Mouse (Mus musculus) liver, embryonic 12.5 days (tissue): Measurements from ENCODE around the gene Olfr1008. TPM values are rescaled to one million over a fixed set of nuclear protein-coding genes. Genes with fewer than 3 reads are reported as not detected.
"Not testable (repeated sequence)": the region's sequence is repeated elsewhere in the genome, so short reads cannot be mapped to it uniquely, and the experiment has no call there.

Experiments
- ATAC-seq: fragments of 200-750 bp; cut with Nextera tagmentation; 2 replicates; pipeline ENCODE4 v1.8.0; 2017; ENCODE audit warnings: moderate number of reproducible peaks, mild to moderate bottlenecking, moderate library complexity
- H3K27ac ChIP-seq: fragments of 300-500 bp; sonication (generic); 2 replicates; pipeline ENCODE4 v1.5.1; 2016; ENCODE audit warnings: mild to moderate bottlenecking
- H3K27me3 ChIP-seq: fragments of 300-500 bp; sonication (generic); replicated peaks from 2 replicates; pipeline ENCODE4 v1.6.1; 2016; ENCODE audit warnings: mild to moderate bottlenecking, moderate library complexity
- H3K36me3 ChIP-seq: fragments of 300-500 bp; sonication (generic); 2 replicates; pipeline ENCODE4 v1.6.1; 2016; ENCODE audit warnings: mild to moderate bottlenecking, moderate library complexity
- H3K4me1 ChIP-seq: fragments of 300-500 bp; sonication (generic); 2 replicates; pipeline ENCODE4 v1.6.1; 2016
- H3K4me2 ChIP-seq: fragments of 300-500 bp; sonication (generic); 2 replicates; pipeline ENCODE4 v1.6.1; 2016; ENCODE audit warnings: mild to moderate bottlenecking, moderate library complexity
- H3K4me3 ChIP-seq: fragments of 300-500 bp; sonication (generic); 2 replicates; pipeline ENCODE4 v1.5.1; 2016; ENCODE audit warnings: mild to moderate bottlenecking, moderate library complexity
- H3K9ac ChIP-seq: fragments of 300-500 bp; sonication (generic); 2 replicates; pipeline ENCODE4 v1.6.1; 2016; ENCODE audit warnings: mild to moderate bottlenecking, moderate library complexity
- H3K9me3 ChIP-seq: fragments of 300-500 bp; sonication (generic); replicated peaks from 2 replicates; pipeline ENCODE4 v1.6.1; 2016; ENCODE audit warnings: mild to moderate bottlenecking, moderate library complexity
- WGBS: fragments of 180-500 bp; shearing (Covaris S2); methylation state at CpG from one replicate; pipeline ENCODE4 v1.1.7; 2016; ENCODE audit not compliant: insufficient replicate concordance; 5-methylcytosine and 5-hydroxymethylcytosine counted together
- polyA plus RNA-seq: library from polyadenylated mRNA; unstranded; fragments of >200 nt; fragmentation: Nextera tagmentation; extraction: Ambion mirVana; gene quantifications from 2 replicates; pipeline ENCODE4 v1.2.1, GENCODE M21; 2016

The Olfr1008 gene
- polyA plus RNA-seq, result not detected in 2 replicates

DNA sequence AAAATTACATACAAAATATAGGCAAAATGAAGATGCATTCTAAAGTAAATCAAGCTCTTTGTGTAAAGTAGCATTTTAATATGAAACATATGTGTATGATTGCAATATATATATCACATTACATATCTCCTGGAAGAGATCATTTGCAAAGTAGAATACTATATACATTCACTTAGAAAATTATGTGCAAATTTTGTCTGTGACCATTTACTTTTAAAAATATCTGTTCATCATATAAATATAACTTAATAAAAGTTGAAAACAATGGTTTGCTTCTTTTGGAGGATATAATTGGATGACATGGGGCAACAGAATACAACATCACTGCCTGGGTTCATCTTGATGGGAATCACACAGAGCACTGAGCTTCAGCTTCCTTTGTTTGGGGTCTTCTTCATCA, at the start of gene Olfr1008:
Olfr1008 (plus strand) TSS at position 301 of the 400 bp plus-strand sequence.
- Histone ChIP-seq H3K27me3 (no peaks in the 10 kb centered on the region), H3K4me3 (no peak within 1 kb of the TSS), H3K27ac (no peak within 1 kb of the TSS), H3K4me2 (no peak within 1 kb of the TSS), H3K9ac (no peak within 1 kb of the TSS), H3K4me1 (no peaks in the 10 kb centered on the region), H3K9me3 (0 out of 2 replicates have a peak, but pooled peaks cover 4% of the 10 kb centered on the region), H3K36me3 (no peaks in the 10 kb centered on the region)
- ATAC-seq, result no peak

DNA sequence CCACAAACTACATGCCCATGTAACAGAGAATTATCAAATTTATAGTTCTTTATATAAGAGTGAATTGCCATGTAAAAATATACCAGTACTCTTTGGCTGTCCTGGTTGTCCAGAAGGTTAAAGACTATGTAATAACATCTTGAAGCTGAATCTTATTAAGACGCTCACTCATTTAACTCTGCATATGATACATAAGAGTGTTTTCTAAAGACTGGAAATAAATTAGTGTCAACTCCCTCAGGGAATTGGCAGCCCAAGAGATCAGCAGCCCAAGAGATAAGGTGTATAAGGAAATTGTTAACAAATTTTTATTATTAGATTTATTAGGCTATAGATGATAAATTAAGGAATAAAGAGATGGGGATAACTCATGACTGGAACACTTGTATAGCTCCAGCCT, 38.6 kb upstream of the Olfr1008 start, which contains the start of gene Olfr1002:
Olfr1002 (minus strand) TSS at position 101 of the 400 bp plus-strand sequence.
- 73% methylated on average over 1 of the region's 1 CpGs for WGBS
- H3K4me1 ChIP-seq, result no peaks in the 10 kb centered on the region
- H3K9me3 ChIP-seq, result no peaks in the 10 kb centered on the region
- H3K9ac ChIP-seq, result no peak within 1 kb of the TSS
- no peak within 1 kb of the TSS for H3K27ac ChIP-seq
- no peak within 1 kb of the TSS for H3K4me2 ChIP-seq
- no peak for ATAC-seq
- no peaks in the 10 kb centered on the region for H3K36me3 ChIP-seq
- no peak within 1 kb of the TSS for H3K4me3 ChIP-seq
- no peaks in the 10 kb centered on the region for H3K27me3 ChIP-seq

DNA sequence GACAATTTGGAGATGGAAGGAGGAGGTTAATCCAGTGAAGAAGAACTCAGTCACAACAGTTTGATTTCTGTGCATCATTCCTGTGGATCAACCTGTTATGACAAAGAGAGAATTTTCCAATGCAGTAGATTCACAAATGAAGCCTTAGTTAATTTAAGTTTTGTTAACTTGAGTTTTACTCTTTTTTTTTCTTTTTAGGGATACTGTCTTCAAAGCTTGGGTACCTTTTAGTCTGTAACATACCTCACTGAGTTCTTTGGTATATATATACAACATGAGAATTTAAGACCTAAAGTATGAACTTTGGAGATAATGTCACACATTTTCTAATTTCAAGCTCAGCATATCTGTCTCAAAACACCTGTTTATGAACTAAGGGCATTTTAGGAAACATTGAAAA, 24.9 kb upstream of the Olfr1008 start, which contains the start of gene Olfr154:
Olfr154 (minus strand) TSS at position 101 of the 400 bp plus-strand sequence.
- not testable (repeated sequence) for H3K9ac ChIP-seq, H3K36me3 ChIP-seq, H3K4me3 ChIP-seq, H3K4me1 ChIP-seq, ATAC-seq, H3K9me3 ChIP-seq, H3K27ac ChIP-seq, H3K4me2 ChIP-seq, H3K27me3 ChIP-seq

DNA sequence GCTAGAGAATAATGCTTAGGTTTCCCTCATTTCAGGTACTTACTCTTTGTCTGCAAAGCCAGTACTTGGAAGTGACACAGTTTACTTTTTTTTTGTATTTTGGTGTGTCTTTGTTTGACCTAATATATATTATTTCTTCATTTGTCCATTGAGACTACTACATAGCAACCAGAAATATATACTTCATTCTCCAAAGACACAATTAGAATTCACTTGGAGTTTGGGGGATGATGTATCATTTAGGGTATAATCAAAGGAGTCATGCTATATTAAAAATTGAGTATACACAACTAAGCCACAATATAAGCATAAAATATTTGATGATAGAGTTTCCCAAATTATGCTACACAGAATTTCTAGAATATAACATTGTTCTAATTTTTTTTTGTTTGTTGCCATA, 10.6 kb upstream of the Olfr1008 start, which contains the start of gene Olfr1006:
Olfr1006 (minus strand) TSS at position 101 of the 400 bp plus-strand sequence.
- no peaks in the 10 kb centered on the region for H3K27me3 ChIP-seq
- H3K4me2 ChIP-seq, result no peak within 1 kb of the TSS
- H3K9me3 ChIP-seq, result no peaks in the 10 kb centered on the region
- no peak within 1 kb of the TSS for H3K9ac ChIP-seq
- H3K4me3 ChIP-seq, result no peak within 1 kb of the TSS
- H3K27ac ChIP-seq, result no peak within 1 kb of the TSS
- no peak for ATAC-seq
- H3K36me3 ChIP-seq, result no peaks in the 10 kb centered on the region
- H3K4me1 ChIP-seq, result no peaks in the 10 kb centered on the region

DNA sequence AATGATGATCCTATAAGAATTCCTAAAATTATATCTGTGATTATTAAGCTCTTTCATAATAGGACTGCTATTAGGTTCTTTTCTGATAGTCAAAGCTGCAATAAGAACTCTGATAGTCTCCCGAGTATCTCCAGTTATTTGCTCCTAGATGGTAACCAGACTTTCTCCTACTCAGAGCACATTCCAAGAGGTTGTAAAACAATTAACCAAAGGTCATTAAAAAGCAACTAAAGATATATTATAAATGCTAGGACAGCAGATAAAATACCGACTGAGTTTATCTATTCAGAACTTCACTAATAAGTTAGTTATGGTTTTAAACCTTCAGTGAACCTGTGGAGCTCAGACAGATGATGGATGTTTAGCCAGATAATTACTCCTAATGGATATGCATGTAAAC, 21.4 kb downstream of the Olfr1008 start:
- WGBS, result 49% methylated on average over 2 of the region's 2 CpGs
- not testable (repeated sequence) for ATAC-seq, H3K4me1 ChIP-seq, H3K27me3 ChIP-seq, H3K4me3 ChIP-seq, H3K36me3 ChIP-seq, H3K27ac ChIP-seq, H3K4me2 ChIP-seq, H3K9ac ChIP-seq, H3K9me3 ChIP-seq

DNA sequence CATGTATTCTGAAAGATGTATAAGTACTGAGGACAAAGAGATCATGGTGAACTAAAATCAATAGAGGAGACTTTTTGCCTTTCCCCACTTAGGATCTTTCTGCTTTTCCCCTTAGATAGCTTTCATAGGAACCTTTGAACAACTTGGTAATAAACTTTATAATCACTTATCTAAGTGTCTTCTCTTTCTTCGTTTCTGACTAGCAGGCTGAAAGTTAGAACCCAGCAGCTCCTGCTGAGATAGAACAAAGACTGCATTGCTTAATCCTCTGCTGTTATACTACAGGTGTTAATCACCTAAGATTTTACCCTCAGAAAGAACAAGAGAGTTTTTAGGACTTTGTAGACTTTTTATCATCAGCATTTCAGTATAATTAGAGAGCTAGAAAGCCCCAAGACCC, 21.9 kb downstream of the Olfr1008 start:
- Histone ChIP-seq H3K4me3 (no peak overlapping the region), H3K36me3 (no peaks in the 10 kb centered on the region), H3K4me2 (no peak overlapping the region), H3K9ac (no peak overlapping the region), H3K27me3 (no peaks in the 10 kb centered on the region), H3K27ac (no peak overlapping the region), H3K4me1 (no peaks in the 10 kb centered on the region), H3K9me3 (no peaks in the 10 kb centered on the region)
- ATAC-seq, result no peak
- WGBS, result 27% methylated on average over 1 of the region's 1 CpGs

DNA sequence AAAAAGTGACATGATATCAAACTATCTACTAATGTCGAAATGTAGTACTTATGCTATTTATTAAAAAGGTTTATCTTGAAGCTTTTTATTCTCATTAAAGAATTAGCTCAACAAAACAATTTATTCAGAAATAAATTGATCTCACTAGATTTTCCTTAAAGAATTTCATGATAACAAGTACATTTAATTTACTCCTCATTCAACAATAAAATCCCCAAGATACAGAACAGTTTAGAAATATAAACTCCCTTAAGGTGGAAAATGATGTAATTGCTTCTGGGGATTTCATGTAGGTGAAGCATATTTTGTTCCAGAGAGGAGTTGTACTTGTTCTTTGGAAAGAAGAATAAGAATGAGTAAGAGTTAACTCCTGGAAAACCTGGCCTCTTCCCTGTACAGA, 25.9 kb downstream of the Olfr1008 start, which contains the start of gene Olfr1009:
Olfr1009 (plus strand) TSS at position 301 of the 400 bp plus-strand sequence.
- H3K27me3 ChIP-seq, result no peaks in the 10 kb centered on the region
- no peaks in the 10 kb centered on the region for H3K36me3 ChIP-seq

DNA sequence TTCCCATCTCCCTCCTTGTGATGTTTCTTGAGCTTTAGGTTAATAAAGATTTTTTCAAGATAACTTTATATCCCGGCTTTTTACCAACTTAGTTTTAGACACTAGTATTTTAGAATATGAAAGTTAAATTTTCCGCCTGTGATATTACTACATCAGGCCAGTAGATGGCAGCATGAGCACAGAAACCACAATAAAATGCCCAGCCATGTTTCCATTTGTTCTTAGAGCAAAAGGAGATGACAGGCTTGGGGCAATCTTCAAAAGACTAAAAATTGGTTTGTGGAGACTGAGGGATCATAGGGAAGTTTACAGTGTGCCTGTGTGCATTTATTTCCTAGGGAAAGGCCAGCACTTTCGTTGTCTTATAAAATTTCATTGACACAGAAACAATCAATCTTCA, 36.6 kb downstream of the Olfr1008 start:
- Histone ChIP-seq H3K9me3 (no peaks in the 10 kb centered on the region), H3K4me2 (no peak overlapping the region), H3K27ac (no peak overlapping the region), H3K9ac (no peak overlapping the region), H3K4me3 (no peak overlapping the region), H3K27me3 (no peaks in the 10 kb centered on the region), H3K4me1 (no peaks in the 10 kb centered on the region), H3K36me3 (no peaks in the 10 kb centered on the region)
- WGBS, result 14% methylated on average over 3 of the region's 3 CpGs
- ATAC-seq, result no peak

More for the DNA sequence above, 25.9 kb downstream of the Olfr1008 start, which contains the start of gene Olfr1009:
- no peak for ATAC-seq
- H3K9ac ChIP-seq, result no peak within 1 kb of the TSS
- H3K4me2 ChIP-seq, result no peak within 1 kb of the TSS
- no peak within 1 kb of the TSS for H3K4me3 ChIP-seq
- H3K4me1 ChIP-seq, result no peaks in the 10 kb centered on the region
- no peaks in the 10 kb centered on the region for H3K9me3 ChIP-seq
- 63% methylated on average over 1 of the region's 1 CpGs for WGBS
- no peak within 1 kb of the TSS for H3K27ac ChIP-seq

Other genes starting within 250 kb of the Olfr1008 start
- gene Olfr995, start 245.8 kb upstream of the Olfr1008 start, polyA plus RNA-seq, result not detected in 2 replicates
- not detected in 2 replicates for gene 4833423E24Rik, start 170.4 kb upstream of the Olfr1008 start, polyA plus RNA-seq
- gene Olfr996, start 110.2 kb upstream of the Olfr1008 start, polyA plus RNA-seq, result not detected in 2 replicates
- gene Olfr998, start 100.5 kb upstream of the Olfr1008 start, polyA plus RNA-seq, result not detected in 2 replicates
- gene Olfr1000, start 77.5 kb upstream of the Olfr1008 start, polyA plus RNA-seq, result not detected in 2 replicates
- gene Olfr1002, start 38.7 kb upstream of the Olfr1008 start, polyA plus RNA-seq, result not detected in 2 replicates
- not detected in 2 replicates for gene Olfr154, start 25.0 kb upstream of the Olfr1008 start, polyA plus RNA-seq
- gene Olfr1006, start 10.7 kb upstream of the Olfr1008 start, polyA plus RNA-seq, result not detected in 2 replicates
- not detected in 2 replicates for gene Olfr1009, start 26.0 kb downstream of the Olfr1008 start, polyA plus RNA-seq
- gene Olfr1012, start 73.3 kb downstream of the Olfr1008 start, polyA plus RNA-seq, result not detected in 2 replicates
- not detected in 2 replicates for gene Olfr1013, start 77.7 kb downstream of the Olfr1008 start, polyA plus RNA-seq
- gene Olfr1014, start 83.3 kb downstream of the Olfr1008 start, polyA plus RNA-seq, result not detected in 2 replicates
- not detected in 2 replicates for gene Olfr1015, start 92.6 kb downstream of the Olfr1008 start, polyA plus RNA-seq
- not detected in 2 replicates for gene Olfr1016, start 113.1 kb downstream of the Olfr1008 start, polyA plus RNA-seq
- not detected in 2 replicates for gene Olfr1018, start 129.0 kb downstream of the Olfr1008 start, polyA plus RNA-seq
- not detected in 2 replicates for gene Olfr1019, start 156.1 kb downstream of the Olfr1008 start, polyA plus RNA-seq
- gene Olfr1020, start 157.6 kb downstream of the Olfr1008 start, polyA plus RNA-seq, result not detected in 2 replicates
- gene Olfr1022, start 179.2 kb downstream of the Olfr1008 start, polyA plus RNA-seq, result not detected in 2 replicates
- gene Olfr1023, start 196.2 kb downstream of the Olfr1008 start, polyA plus RNA-seq, result not detected in 2 replicates
- gene Olfr1024, start 215.6 kb downstream of the Olfr1008 start, polyA plus RNA-seq, result not detected in 2 replicates
- not detected in 2 replicates for gene Olfr1025-ps1, start 225.8 kb downstream of the Olfr1008 start, polyA plus RNA-seq
- not detected in 2 replicates for gene Olfr1026, start 232.1 kb downstream of the Olfr1008 start, polyA plus RNA-seq